Mouse (Mus musculus): ENCODE results near the gene Hoxd11.

- TF ChIP-seq CTCF (IDR thresholded peaks at IDR 0.05; ENCODE audit: extremely low read depth, insufficient read depth, insufficient read length, insufficient replicate concordance) (no peak), POLR2A (IDR thresholded peaks at IDR 0.05; ENCODE audit: low read depth, low read length) (no peak)
Observed at GRCm38 (mm10) chr2:74699664-74700545, 20.5 kb downstream of the Hoxd11 start.
